Mouse (Mus musculus) forebrain, embryonic 14.5 days (tissue): ENCODE data around the gene Pex14. TPM values are rescaled to one million over a fixed set of nuclear protein-coding genes. Genes with fewer than 3 reads are reported as not detected.

Experiments used
- ATAC-seq: fragments of 200-750 bp; cut with Nextera tagmentation; 2 replicates; pipeline ENCODE4 v1.8.0; 2017; ENCODE audit warnings: mild to moderate bottlenecking, moderate library complexity
- DNase-seq: peaks from one replicate; pipeline ENCODE4 v3.0.0-alpha.2; 2015; ENCODE audit warnings: low spot score
- H3K27ac ChIP-seq: fragments of 300-500 bp; sonication (generic); 2 replicates; pipeline ENCODE4 v1.5.1; 2014; ENCODE audit warnings: low read depth, mild to moderate bottlenecking, control low read depth, low read length, moderate library complexity
- H3K27me3 ChIP-seq: fragments of 300-500 bp; sonication (generic); replicated peaks from 2 replicates; pipeline ENCODE4 v1.6.1; 2014; ENCODE audit warnings: low read length, control low read depth, mixed read lengths; ENCODE audit not compliant: control insufficient read depth, insufficient read depth
- H3K36me3 ChIP-seq: fragments of 300-500 bp; sonication (generic); 2 replicates; pipeline ENCODE4 v1.6.1; 2014; ENCODE audit warnings: low read length, control low read depth; ENCODE audit not compliant: control insufficient read depth, insufficient read depth
- H3K4me1 ChIP-seq: fragments of 300-500 bp; sonication (generic); 2 replicates; pipeline ENCODE4 v1.6.1; 2014; ENCODE audit warnings: antibody characterized with exemption, low read length, control low read depth; ENCODE audit not compliant: control insufficient read depth, insufficient read depth
- H3K4me2 ChIP-seq: fragments of 300-500 bp; sonication (generic); 2 replicates; pipeline ENCODE4 v1.6.1; 2014; ENCODE audit warnings: mild to moderate bottlenecking, control low read depth, low read length
- H3K4me3 ChIP-seq: fragments of 300-500 bp; sonication (generic); 2 replicates; pipeline ENCODE4 v1.5.1; 2014; ENCODE audit warnings: low read depth, low read length, control low read depth
- H3K9ac ChIP-seq: fragments of 300-500 bp; sonication (generic); 2 replicates; pipeline ENCODE4 v1.6.1; 2014; ENCODE audit warnings: mild to moderate bottlenecking, low read length, control low read depth, moderate library complexity
- H3K9me3 ChIP-seq: fragments of 300-500 bp; sonication (generic); replicated peaks from 2 replicates; pipeline ENCODE4 v1.6.1; 2016; ENCODE audit warnings: low read length, control low read depth, mixed read lengths; ENCODE audit not compliant: control insufficient read depth
- WGBS: fragments of 180-500 bp; shearing (Covaris S2); extraction: QIAGEN DNeasy Blood & Tissue Kit; methylation state at CpG from one replicate; pipeline ENCODE4 v1.1.7; 2014; 5-methylcytosine and 5-hydroxymethylcytosine counted together
- polyA plus RNA-seq: library from polyadenylated mRNA; unstranded; fragments of >200 nt; fragmentation: Nextera tagmentation; extraction: Ambion mirVana; gene quantifications from 2 replicates; pipeline ENCODE4 v1.2.1, GENCODE M21; 2014

Pex14 gene
- polyA plus RNA-seq, 1 experiment from 2014 or later: 30.7 TPM

DNA sequence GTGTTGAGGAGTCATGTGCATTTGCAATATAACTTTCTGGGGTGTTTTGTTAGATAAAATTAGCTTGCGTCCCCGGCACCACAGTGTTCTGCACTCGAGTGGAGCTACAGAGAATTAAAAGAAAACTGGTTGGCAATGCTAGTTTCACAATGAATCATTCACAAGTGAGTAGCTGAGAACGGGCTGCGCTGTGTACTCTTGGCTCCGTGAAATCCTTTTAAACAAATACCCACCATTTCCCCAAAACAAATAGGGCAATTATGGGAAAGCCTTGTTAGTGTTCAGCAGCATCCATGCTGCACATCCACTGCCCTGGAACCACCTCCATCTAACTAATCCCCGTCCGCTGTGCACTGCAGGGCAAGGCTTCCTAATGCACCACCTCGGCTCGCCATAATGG lies 74.4 kb downstream of the Pex14 start:
- peak; percentile 25 for DNase-seq
- WGBS: 19% methylated on average over 10 of the region's 10 CpGs
- H3K9ac ChIP-seq: peak overlapping the region; percentile 7; the same call in 1 of the 2 replicates

DNA sequence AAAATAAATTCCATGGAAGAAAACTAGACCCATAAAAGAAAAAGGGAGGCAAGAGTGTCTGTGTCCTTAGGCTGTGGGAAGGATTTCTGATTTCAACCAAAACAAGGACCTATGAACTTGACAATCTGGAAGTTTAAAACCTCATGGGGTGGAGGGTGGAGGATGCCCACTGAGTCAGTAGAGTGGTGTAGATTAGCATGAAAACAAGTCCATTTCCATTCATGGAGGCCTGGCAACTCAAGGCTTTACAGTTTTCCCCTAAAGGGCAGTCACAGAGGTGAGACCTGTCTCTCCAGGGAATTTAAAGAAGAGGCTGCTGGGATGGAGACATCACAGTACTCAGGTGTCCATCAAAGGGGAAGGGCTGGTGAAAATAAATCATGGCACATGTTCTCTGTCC lies 78.7 kb downstream of the Pex14 start:
- no peak overlapping the region for H3K27ac ChIP-seq
- DNase-seq (no peak), ATAC-seq (no peak)
- no peaks in the 10 kb centered on the region for H3K9me3 ChIP-seq
- no peak overlapping the region for H3K9ac ChIP-seq
- no peaks in the 10 kb centered on the region for H3K36me3 ChIP-seq
- H3K4me2 ChIP-seq: no peak overlapping the region
- no peak overlapping the region for H3K4me3 ChIP-seq
- no peaks in the 10 kb centered on the region for H3K27me3 ChIP-seq
- no peaks in the 10 kb centered on the region; the same call in 1 of the 2 replicates for H3K4me1 ChIP-seq

More for the DNA sequence above, 74.4 kb downstream of the Pex14 start:
- no peak overlapping the region for H3K4me2 ChIP-seq
- H3K27me3 ChIP-seq: no peaks in the 10 kb centered on the region
- H3K4me3 ChIP-seq: no peak overlapping the region
- no peaks in the 10 kb centered on the region for H3K9me3 ChIP-seq
- no peak for ATAC-seq
- H3K36me3 ChIP-seq: no peaks in the 10 kb centered on the region
- no peaks in the 10 kb centered on the region; the same call in 1 of the 2 replicates for H3K4me1 ChIP-seq
- H3K27ac ChIP-seq: no peak overlapping the region

DNA sequence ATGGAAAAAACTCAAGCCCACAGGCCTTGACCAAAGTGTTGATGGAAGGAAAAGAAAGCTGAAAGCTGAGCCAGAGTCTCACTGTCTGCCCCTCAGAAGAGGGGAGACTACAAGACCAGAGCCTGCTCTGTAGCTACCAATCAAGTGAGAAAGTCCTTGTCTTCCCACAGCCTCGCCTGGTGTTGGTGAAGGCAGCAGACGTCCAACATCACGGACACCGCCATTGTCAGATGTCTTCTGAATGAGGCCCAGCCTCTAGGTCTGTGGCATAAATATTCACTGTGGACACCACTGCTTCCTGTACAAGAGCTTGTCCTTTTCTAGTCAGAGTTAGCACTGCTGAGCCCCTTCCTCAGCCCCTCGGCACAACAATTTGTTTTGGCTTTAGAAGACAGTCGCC lies 80.2 kb downstream of the Pex14 start:
- ATAC-seq (no peak), DNase-seq (no peak)
- Histone ChIP-seq H3K4me1 (no peaks in the 10 kb centered on the region), H3K36me3 (no peaks in the 10 kb centered on the region), H3K4me3 (no peak overlapping the region), H3K4me2 (no peak overlapping the region), H3K27ac (no peak overlapping the region), H3K9me3 (no peaks in the 10 kb centered on the region), H3K27me3 (no peaks in the 10 kb centered on the region), H3K9ac (no peak overlapping the region)
- 87% methylated on average over 6 of the region's 6 CpGs for WGBS

DNA sequence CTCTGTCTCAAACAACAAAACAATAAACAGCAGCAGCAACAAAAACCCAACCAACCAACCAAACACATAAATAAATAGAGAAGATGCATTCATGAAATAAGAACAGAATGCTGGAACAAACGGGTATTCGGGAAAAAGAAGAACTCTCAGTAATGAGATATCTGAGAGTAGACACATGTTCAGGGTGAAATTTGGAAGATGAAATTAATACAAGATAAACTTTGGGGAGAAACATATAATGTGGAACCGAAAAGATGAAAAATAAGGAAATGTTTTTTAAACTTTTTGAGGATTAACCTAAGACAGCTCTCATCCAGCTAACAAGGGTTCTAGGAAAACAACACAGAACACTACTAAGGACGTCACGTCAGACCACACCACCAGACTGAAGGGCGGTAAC lies 92.9 kb downstream of the Pex14 start:
- DNase-seq (no peak), ATAC-seq (no peak)
- Histone ChIP-seq H3K27ac (no peak overlapping the region), H3K4me3 (no peak overlapping the region), H3K9ac (no peak overlapping the region), H3K9me3 (no peaks in the 10 kb centered on the region), H3K4me1 (no peaks in the 10 kb centered on the region), H3K36me3 (no peaks in the 10 kb centered on the region), H3K27me3 (no peaks in the 10 kb centered on the region), H3K4me2 (no peak overlapping the region)
- 96% methylated on average over 6 of the region's 6 CpGs for WGBS

DNA sequence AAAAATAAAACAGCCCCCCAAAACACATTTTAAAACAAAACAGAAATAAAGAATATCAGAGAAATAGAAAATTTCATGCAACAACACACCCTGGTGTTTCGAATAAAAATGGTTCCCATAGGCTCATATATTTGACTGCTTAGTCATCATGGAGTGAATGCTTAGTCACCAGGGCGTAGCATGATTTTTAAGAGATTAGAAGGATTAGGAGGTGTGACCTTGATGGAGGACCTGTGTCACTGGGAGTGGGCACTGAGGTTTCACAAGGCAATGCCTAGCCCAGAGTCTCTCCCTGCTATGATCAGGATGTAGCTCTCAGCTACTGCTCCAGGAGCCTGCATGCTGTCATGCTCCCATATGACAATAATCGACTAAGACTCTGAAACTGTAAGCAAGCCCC lies 93.6 kb downstream of the Pex14 start:
- no peak overlapping the region for H3K4me3 ChIP-seq
- no peak overlapping the region for H3K9ac ChIP-seq
- no peak overlapping the region for H3K4me2 ChIP-seq
- H3K27ac ChIP-seq: no peak overlapping the region
- H3K9me3 ChIP-seq: no peaks in the 10 kb centered on the region
- DNase-seq (no peak), ATAC-seq (no peak)
- WGBS: 94% methylated on average over 3 of the region's 3 CpGs
- no peaks in the 10 kb centered on the region for H3K36me3 ChIP-seq
- no peaks in the 10 kb centered on the region for H3K27me3 ChIP-seq
- H3K4me1 ChIP-seq: no peaks in the 10 kb centered on the region

DNA sequence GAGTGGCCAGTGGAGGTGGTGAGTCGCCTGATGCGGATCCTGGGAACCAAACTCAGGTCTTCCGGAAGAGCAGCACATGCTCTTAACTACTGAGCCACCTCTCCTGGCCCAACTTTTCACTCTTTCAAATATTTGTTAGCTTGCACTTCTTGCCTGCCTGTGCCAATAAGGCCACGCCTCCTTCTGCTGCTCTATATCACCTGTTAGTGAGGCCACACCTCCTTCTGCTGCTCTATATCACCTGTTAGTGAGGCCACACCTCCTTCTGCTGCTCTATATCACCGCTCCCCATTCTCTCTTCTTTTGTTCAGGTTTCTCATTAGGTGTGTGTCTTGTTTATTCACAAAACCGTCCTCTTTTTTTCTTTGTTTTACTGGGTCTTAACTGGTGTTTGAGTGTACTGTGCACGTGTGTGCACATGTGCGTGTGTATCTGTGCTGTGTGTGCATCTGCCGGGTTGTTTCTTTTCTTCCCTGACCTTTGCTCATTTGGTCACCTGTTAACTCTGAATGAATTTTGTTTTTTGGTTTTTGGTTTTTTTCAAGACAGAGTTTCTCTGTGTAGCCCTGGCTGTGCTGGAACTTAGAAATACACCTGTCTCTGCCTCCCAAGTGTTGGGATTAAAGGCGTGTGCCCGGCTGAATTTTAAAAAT lies 97.1 kb downstream of the Pex14 start:
- 93% methylated on average over 11 of the region's 11 CpGs for WGBS
- no peak overlapping the region for H3K4me3 ChIP-seq
- no peaks in the 10 kb centered on the region for H3K36me3 ChIP-seq
- H3K9me3 ChIP-seq: no peaks in the 10 kb centered on the region
- no peak overlapping the region for H3K9ac ChIP-seq
- H3K27me3 ChIP-seq: no peaks in the 10 kb centered on the region
- H3K4me1 ChIP-seq: no peaks in the 10 kb centered on the region
- no peak overlapping the region for H3K27ac ChIP-seq
- DNase-seq (no peak), ATAC-seq (no peak)
- H3K4me2 ChIP-seq: no peak overlapping the region

DNA sequence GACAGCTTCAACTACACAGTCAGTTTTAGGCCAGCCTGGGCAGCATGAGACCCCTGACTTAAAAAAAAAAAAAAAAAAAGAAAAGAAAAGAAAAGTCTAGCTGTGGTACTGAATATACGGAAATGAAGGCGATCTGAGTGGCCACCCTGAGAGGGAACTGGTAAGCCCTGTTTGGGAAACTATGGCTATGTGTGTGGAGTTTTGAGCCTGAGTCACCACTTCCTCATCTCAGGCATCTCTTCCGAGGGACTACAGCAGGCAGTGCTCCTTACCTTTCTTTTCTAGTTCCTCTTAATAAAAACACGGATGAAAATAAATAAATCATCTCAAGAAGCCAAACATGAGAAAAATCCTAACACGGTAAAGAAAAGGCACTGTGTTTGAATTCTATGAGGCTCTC lies 98.2 kb downstream of the Pex14 start:
- ATAC-seq (no peak), DNase-seq (no peak)
- Histone ChIP-seq H3K4me2 (no peak overlapping the region), H3K4me1 (no peaks in the 10 kb centered on the region), H3K27me3 (no peaks in the 10 kb centered on the region), H3K27ac (no peak overlapping the region), H3K9me3 (no peaks in the 10 kb centered on the region), H3K4me3 (no peak overlapping the region), H3K36me3 (no peaks in the 10 kb centered on the region), H3K9ac (no peak overlapping the region)
- WGBS: 92% methylated on average over 5 of the region's 5 CpGs

DNA sequence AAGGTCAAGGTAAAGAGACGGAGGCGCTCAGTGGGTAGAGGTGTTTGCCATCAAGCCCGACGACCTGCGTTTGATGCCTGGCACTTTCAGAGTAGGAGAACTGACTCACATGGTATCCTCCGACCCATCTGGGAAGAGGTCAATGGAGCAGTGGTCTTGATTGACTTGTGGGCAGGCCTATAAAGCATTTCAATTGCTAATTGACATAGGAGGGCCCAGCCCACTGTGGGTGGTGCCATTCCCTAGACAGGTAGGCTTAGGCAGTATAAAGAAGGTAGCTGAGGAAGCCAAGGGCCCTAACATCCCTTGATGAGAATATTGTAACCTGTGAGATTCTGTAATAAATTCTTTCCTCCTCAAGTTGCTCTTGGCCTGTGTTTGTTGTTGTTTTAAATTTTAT lies 98.9 kb downstream of the Pex14 start:
- 93% methylated on average over 6 of the region's 6 CpGs for WGBS
- Histone ChIP-seq H3K9me3 (no peaks in the 10 kb centered on the region), H3K27me3 (no peaks in the 10 kb centered on the region), H3K4me2 (no peak overlapping the region), H3K36me3 (no peaks in the 10 kb centered on the region), H3K27ac (no peak overlapping the region), H3K4me1 (no peaks in the 10 kb centered on the region), H3K9ac (no peak overlapping the region), H3K4me3 (no peak overlapping the region)
- no peak for DNase-seq
- no peak for ATAC-seq

DNA sequence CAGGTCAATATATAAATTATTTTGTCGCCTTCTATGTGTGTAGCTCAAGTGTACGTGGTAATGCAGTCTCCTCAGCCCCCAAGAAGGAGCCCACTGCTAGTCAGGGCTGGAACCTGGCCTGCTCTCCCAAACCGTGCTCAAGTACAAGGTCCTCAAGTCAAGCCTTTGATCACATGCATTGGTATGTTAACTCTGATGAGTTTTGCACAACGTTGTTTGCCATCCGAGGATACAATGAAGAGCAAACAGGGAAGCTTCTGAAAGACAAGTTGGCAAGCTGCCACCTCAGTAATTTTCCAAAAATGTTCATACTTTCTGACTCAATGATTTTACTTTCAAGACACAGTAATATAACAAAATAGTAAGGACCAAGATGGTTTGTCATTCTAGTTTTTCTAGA lies 105.7 kb downstream of the Pex14 start:
- Histone ChIP-seq H3K27me3 (no peaks in the 10 kb centered on the region), H3K4me3 (no peak overlapping the region), H3K36me3 (no peaks in the 10 kb centered on the region), H3K4me1 (no peaks in the 10 kb centered on the region), H3K9ac (no peak overlapping the region), H3K4me2 (no peak overlapping the region), H3K27ac (no peak overlapping the region), H3K9me3 (no peaks in the 10 kb centered on the region)
- 81% methylated on average over 5 of the region's 5 CpGs for WGBS
- no peak for DNase-seq
- ATAC-seq: no peak
